ENCODE assay signal across 14 mouse cellular contexts in genomic region chr17:9839256-9839655, GRCm38 (mm10).
"Had no signal": no experiment of that assay in that cellular context is flagged by ENCODE, and none has a peak within 500 bp of the region (broad histone marks: within the 10 kb centered on the region; RNA-seq: fewer than 3 reads in every experiment).

No protein-coding gene starts in this region.

- H3K4me3 ChIP-seq: lung, embryonic 15.5 days; midbrain, embryonic 13.5 days; midbrain, embryonic 15.5 days; neural tube, embryonic 12.5 days; stomach, embryonic 15.5 days had no signal

- DNase-seq: liver, postnatal 0 days; lung, adult 2 months; lung, postnatal 14 days; lung, postnatal 36 days; right cerebral cortex, postnatal 14 days; thymus, adult 2 months; thymus, postnatal 25 days; thymus, postnatal 4 days had no signal

- ATAC-seq: liver, postnatal 0 days; lung, postnatal 0 days; midbrain, embryonic 13.5 days; midbrain, embryonic 15.5 days had no signal

- H3K4me1 ChIP-seq: lung, embryonic 15.5 days; midbrain, embryonic 13.5 days; midbrain, embryonic 15.5 days; neural tube, embryonic 12.5 days; stomach, embryonic 15.5 days had no signal

- H3K36me3 ChIP-seq: lung, embryonic 15.5 days; midbrain, embryonic 13.5 days; midbrain, embryonic 15.5 days; neural tube, embryonic 12.5 days; stomach, embryonic 15.5 days had no signal

- H3K9me3 ChIP-seq: lung, embryonic 15.5 days; midbrain, embryonic 13.5 days; midbrain, embryonic 15.5 days; stomach, embryonic 15.5 days had no signal

- H3K27me3 ChIP-seq: lung, embryonic 15.5 days; midbrain, embryonic 13.5 days; midbrain, embryonic 15.5 days; neural tube, embryonic 12.5 days; stomach, embryonic 15.5 days had no signal
